Mouse (Mus musculus): Measurements from ENCODE around the gene Pced1b. TPM values are rescaled to one million over a fixed set of nuclear protein-coding genes. Genes with fewer than 3 reads are reported as not detected.

Pced1b gene
- total and polyA plus RNA-seq, 3 experiments, result 6.6 to 36.5 TPM; not detected in 1

- H3K27me3 ChIP-seq (ENCODE audit: control insufficient read depth in 1 of 2, insufficient read depth in 2 of 2, low read length in 2 of 2), result peaks cover 0 to 2% of the 10 kb centered on the region in 2 experiments; a peak in 2 of 4 replicates
These were observed 158.1 kb downstream of the Pced1b start for GRCm38 (mm10) chr15:97404998-97405397.

GRCm38 (mm10) chr15:97406105-97406504, 159.2 kb downstream of the Pced1b start:
- H3K9me3 ChIP-seq (replicated peaks; ENCODE audit: insufficient read depth, low read length), result no peaks in the 10 kb centered on the region
- TF ChIP-seq RAD21 (IDR thresholded peaks at IDR 0.05; ENCODE audit: low read depth, low read length), result no peak
- DNase-seq (ENCODE audit: low read depth, low spot score), result no peak
- no peaks in the 10 kb centered on the region for H3K36me3 ChIP-seq (ENCODE audit: control insufficient read depth in 1 of 2, insufficient read depth in 2 of 2, low read length in 2 of 2)
- H3K27ac ChIP-seq (ENCODE audit: control insufficient read depth, low read depth, low read length), result no peak overlapping the region
- H3K4me3 ChIP-seq (ENCODE audit: control insufficient read depth in 1 of 2, insufficient read depth in 1 of 2, low read depth in 2 of 2, low read length in 2 of 2), result no peak overlapping the region
- H3K79me2 ChIP-seq (ENCODE audit: control insufficient read depth, insufficient read depth, low read length, poor library complexity), result no peaks in the 10 kb centered on the region
- peaks cover 0 to under 1% of the 10 kb centered on the region in 2 experiments; a peak in 2 of 4 replicates for H3K27me3 ChIP-seq (ENCODE audit: control insufficient read depth in 1 of 2, insufficient read depth in 2 of 2, low read length in 2 of 2)
- no peaks in the 10 kb centered on the region for H3K4me1 ChIP-seq (ENCODE audit: control insufficient read depth in 1 of 2, insufficient read depth in 2 of 2, low read length in 2 of 2)
- no peak overlapping the region for H3K9ac ChIP-seq (ENCODE audit: control insufficient read depth, low read depth, low read length, poor library complexity, severe bottlenecking)

More at GRCm38 (mm10) chr15:97404998-97405397, 158.1 kb downstream of the Pced1b start:
- no peaks in the 10 kb centered on the region for H3K4me1 ChIP-seq (ENCODE audit: control insufficient read depth in 1 of 2, insufficient read depth in 2 of 2, low read length in 2 of 2)
- H3K79me2 ChIP-seq (ENCODE audit: control insufficient read depth, insufficient read depth, low read length, poor library complexity), result no peaks in the 10 kb centered on the region
- DNase-seq (ENCODE audit: low read depth, low spot score), result no peak
- H3K4me3 ChIP-seq (ENCODE audit: control insufficient read depth in 1 of 2, insufficient read depth in 1 of 2, low read depth in 2 of 2, low read length in 2 of 2), result no peak overlapping the region
- TF ChIP-seq ZMIZ1 (IDR thresholded peaks at IDR 0.05; ENCODE audit: low read depth, low read length), result no peak
- TF ChIP-seq EP300 (IDR thresholded peaks at IDR 0.05; ENCODE audit: low read depth in 1 of 2, low read length in 2 of 2), result no peak
- TF ChIP-seq CHD1 (IDR thresholded peaks at IDR 0.05; ENCODE audit: low read depth, low read length), result no peak
- TF ChIP-seq SMC3 (IDR thresholded peaks at IDR 0.05; ENCODE audit: low read depth, low read length), result no peak
- TF ChIP-seq GABPA (IDR thresholded peaks at IDR 0.05; ENCODE audit: low read depth, low read length), result no peak
- TF ChIP-seq MAFK (IDR thresholded peaks at IDR 0.05; ENCODE audit: borderline replicate concordance, low read depth, low read length), result no peak
- TF ChIP-seq ETS1 (IDR thresholded peaks at IDR 0.05; ENCODE audit: low read depth, low read length), result no peak
- TF ChIP-seq JUND (IDR thresholded peaks at IDR 0.05; ENCODE audit: low read depth, low read length), result no peak
- no peak for TF ChIP-seq POLR2AphosphoS5 (IDR thresholded peaks at IDR 0.05; ENCODE audit: borderline replicate concordance, low read depth, low read length)
- TF ChIP-seq SIN3A (IDR thresholded peaks at IDR 0.05; ENCODE audit: low read length), result no peak
- TF ChIP-seq BHLHE40 (IDR thresholded peaks at IDR 0.05; ENCODE audit: borderline replicate concordance, low read depth, low read length), result no peak
- H3K9me3 ChIP-seq (replicated peaks; ENCODE audit: insufficient read depth, low read length), result no peaks in the 10 kb centered on the region
- no peaks in the 10 kb centered on the region for H3K36me3 ChIP-seq (ENCODE audit: control insufficient read depth in 1 of 2, insufficient read depth in 2 of 2, low read length in 2 of 2)
- no peak overlapping the region for H3K27ac ChIP-seq (ENCODE audit: control insufficient read depth, low read depth, low read length)
- H3K9ac ChIP-seq (ENCODE audit: control insufficient read depth, low read depth, low read length, poor library complexity, severe bottlenecking), result no peak overlapping the region

DNA sequence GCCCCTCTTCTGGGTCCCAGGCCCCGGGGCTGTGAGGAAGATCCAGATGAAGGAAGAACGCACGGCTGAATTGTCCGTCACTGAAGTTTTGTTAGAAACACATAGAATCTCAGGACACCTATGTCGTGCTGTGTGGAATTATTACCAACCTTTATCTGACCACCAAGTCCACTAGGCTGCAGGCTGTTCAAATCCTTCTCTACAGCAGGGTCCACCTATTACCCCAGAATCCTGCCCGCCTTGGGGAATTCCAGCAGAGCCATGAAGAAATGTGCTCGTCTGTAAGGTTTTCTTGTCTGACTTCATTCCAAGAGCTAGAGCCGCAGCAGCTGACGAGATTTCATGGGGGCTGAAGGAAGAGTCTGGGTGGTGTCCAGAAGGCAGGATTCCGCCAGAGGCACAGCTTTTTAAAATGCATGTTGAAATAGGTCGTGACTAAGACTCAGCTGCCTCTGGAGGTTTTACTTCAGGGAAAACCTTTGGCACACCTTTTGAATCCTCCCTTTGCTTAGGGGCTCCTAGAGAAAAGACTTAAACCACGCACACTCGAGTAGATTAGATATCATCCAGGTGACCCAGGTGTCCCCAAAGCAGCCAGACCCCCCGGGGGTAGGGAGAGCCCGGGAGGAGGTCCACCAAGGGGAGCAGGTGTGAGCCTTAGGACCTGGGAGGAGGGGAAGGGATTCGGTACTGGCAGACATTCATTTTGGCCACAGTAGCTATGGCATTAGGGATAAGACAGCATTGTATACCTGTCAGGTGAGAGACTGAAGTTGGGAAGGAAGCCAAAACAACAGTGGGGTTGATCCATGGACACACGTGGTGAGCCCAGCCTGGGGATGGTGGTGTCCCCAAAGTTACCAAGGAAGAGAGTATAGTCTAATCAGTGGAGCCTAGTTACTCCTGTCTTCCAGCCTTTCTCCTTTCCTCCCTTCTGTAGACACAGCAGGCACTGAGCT, 160.9 kb downstream of the Pced1b start:
- Histone ChIP-seq H3K36me3 (ENCODE audit: control insufficient read depth in 1 of 2, insufficient read depth in 2 of 2, low read length in 2 of 2) (no peaks in the 10 kb centered on the region), H3K79me2 (ENCODE audit: control insufficient read depth, insufficient read depth, low read length, poor library complexity) (no peaks in the 10 kb centered on the region), H3K4me3 (ENCODE audit: control insufficient read depth in 1 of 2, insufficient read depth in 1 of 2, low read depth in 2 of 2, low read length in 2 of 2) (no peak overlapping the region), H3K27me3 (ENCODE audit: control insufficient read depth in 1 of 2, insufficient read depth in 2 of 2, low read length in 2 of 2) (no peaks in the 10 kb centered on the region; a peak in 1 of 4 replicates), H3K27ac (ENCODE audit: control insufficient read depth, low read depth, low read length) (no peak overlapping the region), H3K9ac (ENCODE audit: control insufficient read depth, low read depth, low read length, poor library complexity, severe bottlenecking) (no peak overlapping the region), H3K9me3 (replicated peaks; ENCODE audit: insufficient read depth, low read length) (no peaks in the 10 kb centered on the region), H3K4me1 (ENCODE audit: control insufficient read depth in 1 of 2, insufficient read depth in 2 of 2, low read length in 2 of 2) (no peaks in the 10 kb centered on the region)
- DNase-seq (ENCODE audit: low read depth, low spot score), result no peak
- TF ChIP-seq ELF1 (IDR thresholded peaks at IDR 0.05; ENCODE audit: low read depth, low read length) (no peak), ZKSCAN1 (IDR thresholded peaks at IDR 0.05; ENCODE audit: low read depth, low read length) (no peak), ETS1 (IDR thresholded peaks at IDR 0.05; ENCODE audit: low read depth, low read length) (no peak), UBTF (IDR thresholded peaks at IDR 0.05; ENCODE audit: borderline replicate concordance, insufficient read depth, low read depth, low read length) (no peak), CHD1 (IDR thresholded peaks at IDR 0.05; ENCODE audit: low read depth, low read length) (no peak), MYC (IDR thresholded peaks at IDR 0.05; ENCODE audit: low read depth, low read length) (no peak), ZMIZ1 (IDR thresholded peaks at IDR 0.05; ENCODE audit: low read depth, low read length) (no peak), NRF1 (IDR thresholded peaks at IDR 0.05; ENCODE audit: insufficient read depth, low read depth, low read length, poor library complexity, severe bottlenecking) (no peak), BHLHE40 (IDR thresholded peaks at IDR 0.05; ENCODE audit: borderline replicate concordance, low read depth, low read length) (no peak)
